15 mouse cellular contexts compared by ENCODE assay signal in genomic region chr12:73085739-73086630, GRCm38 (mm10). TPM values are rescaled to one million over a fixed set of nuclear protein-coding genes. Genes with fewer than 3 reads are reported as not detected.
"Had no signal": no experiment of that assay in that cellular context is flagged by ENCODE, and none has a peak within 500 bp of the region (broad histone marks: within the 10 kb centered on the region; RNA-seq: fewer than 3 reads in every experiment).

No protein-coding gene starts in this region.

- DNase-seq: gastrocnemius, adult 2 months; gastrocnemius, postnatal 10 days; gastrocnemius, postnatal 25 days; heart, adult 18-20 months; heart, postnatal 10 days; kidney, adult 11 months; kidney, adult 2 months; kidney, adult 9 months; kidney, postnatal 14 days; kidney, postnatal 36 days; liver; liver, embryonic 13.5 days; liver, postnatal 0 days had no signal

RNA-seq across cellular contexts. Expression of gene Six4, which starts 27.3 kb away (rescaled TPM):
- total RNA-seq: hematopoietic stem cell, adult 5-6 weeks had no signal

RNA-seq across cellular contexts. Expression of gene Six1, which starts 32.3 kb away (rescaled TPM):
- total RNA-seq: hematopoietic stem cell, adult 5-6 weeks; layer of hippocampus, postnatal 25 days had no signal
